Mouse (Mus musculus) left cerebral cortex, adult 18-20 months (tissue): ENCODE measurements around the gene Apoc2. TPM values are rescaled to one million over a fixed set of nuclear protein-coding genes. Genes with fewer than 3 reads are reported as not detected.
"Not testable (repeated sequence)": the region's sequence is repeated elsewhere in the genome, so short reads cannot be mapped to it uniquely, and the experiment has no call there.

Experiments used
- DNase-seq, 2 experiments: peaks; one replicate each; pipeline ENCODE4 v3.0.0; 2021 to 2022; ENCODE audit warnings: low spot score in 2 of 2, mixed read lengths in 1 of 2
- total RNA-seq, 2 experiments: library from RNA; stranded (reverse); gene quantifications; 2 replicates each; pipeline ENCODE4 v1.2.3; 2021

The Apoc2 gene
- total RNA-seq, 2 experiments from 2014 or later = not detected

DNA sequence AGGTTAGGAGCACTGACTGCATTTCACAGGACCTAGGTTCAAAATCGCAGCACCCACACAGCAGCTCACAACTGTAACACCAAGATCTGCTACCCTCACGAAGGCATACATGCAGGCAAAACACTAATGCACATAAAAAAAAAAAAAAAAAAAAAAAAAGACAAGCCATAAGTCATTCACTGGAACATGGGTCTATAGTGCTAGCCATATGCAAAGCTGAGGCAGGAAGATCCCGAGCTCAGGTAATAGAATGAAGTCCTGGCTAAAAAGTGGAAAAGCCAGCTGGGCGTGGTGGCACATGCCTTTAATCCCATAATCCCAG lies 22.0 kb upstream of the Apoc2 start:
- no peak for DNase-seq

GRCm38 (mm10) chr7:19698907-19699826 lies 21.4 kb upstream of the Apoc2 start, which contains the start of gene Apoe:
Apoe (minus strand) TSS chr7:19699188.
- DNase-seq = peak; percentile 46 to 54

DNA sequence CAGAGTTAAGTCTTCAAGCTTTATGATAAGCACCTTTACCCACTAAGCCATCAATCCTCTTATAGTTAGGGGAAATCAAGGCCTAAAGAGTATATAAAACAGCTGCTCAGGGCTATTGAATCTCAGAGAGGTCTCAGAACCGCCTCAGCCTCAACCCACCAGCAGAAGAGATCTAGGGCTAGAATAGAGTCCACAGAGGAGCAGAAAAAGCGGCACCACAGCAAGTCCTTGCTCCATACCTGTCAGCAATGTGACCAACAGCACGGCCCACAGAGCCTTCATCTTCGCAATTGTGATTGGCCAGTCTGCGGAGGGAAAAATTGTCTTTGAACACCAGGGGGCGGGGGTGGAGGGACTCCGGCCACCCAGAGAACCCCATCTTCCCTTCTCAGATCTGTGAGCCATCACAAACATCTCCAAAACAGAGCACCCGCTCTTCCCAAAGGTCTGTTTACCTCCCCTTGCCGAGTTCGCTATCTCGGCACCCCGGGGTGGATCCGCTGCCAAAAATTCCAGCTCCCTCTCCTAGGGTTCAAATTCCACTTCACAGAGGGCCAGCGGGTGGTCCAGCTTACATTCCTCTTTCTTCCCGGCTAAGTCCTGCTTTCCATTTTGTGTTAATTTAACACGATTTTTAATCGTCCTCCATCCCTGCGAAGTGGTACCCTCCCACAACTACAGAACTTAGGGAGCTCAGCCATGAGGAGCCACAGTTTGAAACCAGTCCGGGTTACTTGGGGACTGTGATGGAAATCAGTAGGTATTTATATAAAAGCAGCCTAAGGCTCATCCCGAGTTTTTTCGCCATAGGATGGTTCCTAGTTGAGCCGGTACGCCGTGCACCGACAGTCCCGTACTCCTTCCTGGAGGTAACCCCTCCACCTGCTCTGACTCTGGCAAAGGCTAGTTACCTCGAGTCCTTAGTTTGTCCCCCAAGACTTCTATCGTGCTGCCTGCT lies 20.5 kb upstream of the Apoc2 start:
- no peak for DNase-seq

- no peak for DNase-seq
Observed at GRCm38 (mm10) chr7:19696336-19696873, 18.7 kb upstream of the Apoc2 start.

- no peak for DNase-seq
Observed at GRCm38 (mm10) chr7:19695881-19696280, 18.1 kb upstream of the Apoc2 start.

GRCm38 (mm10) chr7:19695213-19695594 lies 17.5 kb upstream of the Apoc2 start:
- DNase-seq = no peak

GRCm38 (mm10) chr7:19694336-19695212 lies 16.8 kb upstream of the Apoc2 start:
- DNase-seq = no peak

DNA sequence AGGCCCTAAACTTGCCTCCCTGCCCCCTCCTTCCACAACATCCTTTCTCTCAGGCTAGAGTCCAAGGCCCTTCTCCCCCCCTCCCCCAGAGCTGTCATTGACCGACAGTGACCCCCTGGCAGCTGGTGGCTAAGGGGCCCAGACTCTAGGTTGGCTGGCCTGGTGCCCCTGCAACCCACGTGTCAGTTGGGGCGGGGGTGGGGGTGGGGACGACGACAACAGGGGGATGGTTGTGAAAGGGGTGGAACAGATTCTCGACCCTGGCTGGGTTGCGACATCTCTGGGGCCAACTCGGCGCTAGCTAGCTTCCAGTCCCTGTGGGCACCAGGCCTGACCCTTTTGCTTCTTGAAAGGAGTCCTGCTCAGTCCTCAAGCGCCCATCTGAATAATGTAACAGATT lies 15.7 kb upstream of the Apoc2 start:
- DNase-seq = no peak

GRCm38 (mm10) chr7:19691873-19692865 lies 14.4 kb upstream of the Apoc2 start, which contains the start of gene Apoc1:
Apoc1 (minus strand) TSS chr7:19692660.
- no peak for DNase-seq

- no peak for DNase-seq
Observed at GRCm38 (mm10) chr7:19691434-19691833, 13.7 kb upstream of the Apoc2 start.

GRCm38 (mm10) chr7:19690845-19691244 lies 13.1 kb upstream of the Apoc2 start:
- DNase-seq = no peak

DNA sequence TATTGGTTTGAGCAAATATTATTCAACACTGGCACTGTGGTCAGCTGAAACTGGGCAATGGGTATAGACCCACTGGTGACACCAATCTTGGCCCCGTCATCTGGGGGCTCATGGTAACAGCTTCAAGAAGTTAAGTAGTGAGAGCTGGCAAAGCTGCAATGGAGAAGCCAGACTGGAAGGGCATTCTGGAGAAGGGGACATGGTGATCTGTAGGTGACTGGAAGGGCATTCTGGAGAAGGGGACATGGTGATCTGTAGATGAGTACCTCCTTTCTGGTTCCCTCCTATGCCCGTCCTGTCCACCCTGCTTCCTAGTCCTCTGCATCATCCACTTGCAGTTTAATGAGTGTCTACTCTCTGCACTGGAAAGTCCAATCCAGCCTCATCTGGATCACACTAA lies 10.9 kb upstream of the Apoc2 start:
- no peak for DNase-seq

- DNase-seq = no peak
Observed at GRCm38 (mm10) chr7:19688101-19688500, 10.4 kb upstream of the Apoc2 start.

- DNase-seq = not testable (repeated sequence)
Observed at GRCm38 (mm10) chr7:19686927-19687583, 9.3 kb upstream of the Apoc2 start.

DNA sequence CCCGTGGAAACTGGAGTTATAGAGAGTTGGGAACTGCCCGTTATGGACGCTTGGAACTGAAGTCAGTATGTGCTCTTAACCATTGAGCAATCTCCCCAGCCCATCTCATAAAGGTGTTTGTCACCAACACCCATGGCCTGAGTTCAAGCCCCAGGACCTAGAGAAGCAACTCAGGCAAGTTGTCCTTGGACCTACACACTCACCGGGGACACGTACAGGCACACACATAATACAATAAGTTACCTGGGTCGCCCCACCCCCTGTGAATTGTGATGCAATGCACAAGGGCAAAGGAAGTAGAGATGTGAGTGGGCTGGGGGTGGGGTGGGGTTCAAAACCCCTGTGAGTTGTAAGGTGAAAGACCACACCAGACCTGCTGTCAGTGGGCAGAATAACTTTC lies 8.8 kb upstream of the Apoc2 start:
- DNase-seq = no peak

DNA sequence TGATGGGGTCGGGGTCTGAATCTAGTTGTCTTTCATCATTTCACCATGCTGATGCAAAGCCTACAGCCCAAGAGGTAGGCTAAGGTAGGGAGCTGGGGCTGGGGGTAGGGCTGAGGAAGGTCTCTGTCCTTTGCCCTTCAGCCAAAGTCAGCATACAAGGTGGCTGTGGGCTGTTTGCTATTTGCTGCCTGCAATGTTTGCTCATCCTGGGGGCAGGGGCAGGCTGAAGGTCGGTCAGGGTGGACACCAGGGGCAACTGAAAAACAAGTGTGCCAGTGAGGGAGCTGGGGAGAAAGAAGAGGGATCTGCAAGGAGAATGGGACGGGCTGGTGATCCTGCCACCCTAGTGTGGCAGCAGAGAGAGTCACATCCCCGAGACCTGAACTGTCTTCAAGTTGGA lies 7.6 kb upstream of the Apoc2 start:
- no peak for DNase-seq

GRCm38 (mm10) chr7:19683771-19684201 lies 6.0 kb upstream of the Apoc2 start:
- no peak for DNase-seq

DNA sequence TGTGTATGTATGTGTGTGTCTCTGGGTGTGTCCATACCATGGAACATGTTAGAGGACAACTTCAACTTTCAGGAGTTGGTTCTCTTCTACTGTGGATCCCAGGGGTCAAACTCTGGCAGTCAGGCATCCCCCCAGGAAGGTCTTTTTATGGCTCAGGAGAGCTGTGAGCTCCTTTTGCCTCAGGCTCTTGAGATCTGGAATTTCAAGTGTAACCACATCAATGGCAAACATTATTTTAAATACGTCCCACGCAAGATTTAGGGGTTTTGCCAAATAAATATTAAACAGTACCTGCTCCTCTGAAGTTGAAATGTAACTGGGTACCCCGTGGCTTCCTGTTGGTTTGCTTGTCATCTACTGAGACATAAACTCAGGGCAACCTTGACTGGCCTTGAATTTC lies 5.2 kb upstream of the Apoc2 start:
- DNase-seq = no peak

- no peak for DNase-seq
Observed at GRCm38 (mm10) chr7:19681202-19681694, 3.5 kb upstream of the Apoc2 start, which contains the start of the genes Gm44805 and Apoc4. Gm44805 (minus strand) TSS chr7:19681423. Apoc4 (minus strand) TSS chr7:19681479.
